Mouse (Mus musculus) stomach, postnatal 0 days (tissue): ENCODE results near the gene Igfbp5.

ENCODE experiments used
- CTCF ChIP-seq: IDR thresholded peaks from 2 replicates; pipeline ENCODE4 v1.5.1; 2016; ENCODE audit warnings: antibody characterized with exemption, low read depth, mild to moderate bottlenecking, moderate library complexity
- EP300 ChIP-seq: optimal IDR thresholded peaks from 2 replicates; pipeline ENCODE3; 2016; ENCODE audit warnings: antibody characterized with exemption

DNA sequence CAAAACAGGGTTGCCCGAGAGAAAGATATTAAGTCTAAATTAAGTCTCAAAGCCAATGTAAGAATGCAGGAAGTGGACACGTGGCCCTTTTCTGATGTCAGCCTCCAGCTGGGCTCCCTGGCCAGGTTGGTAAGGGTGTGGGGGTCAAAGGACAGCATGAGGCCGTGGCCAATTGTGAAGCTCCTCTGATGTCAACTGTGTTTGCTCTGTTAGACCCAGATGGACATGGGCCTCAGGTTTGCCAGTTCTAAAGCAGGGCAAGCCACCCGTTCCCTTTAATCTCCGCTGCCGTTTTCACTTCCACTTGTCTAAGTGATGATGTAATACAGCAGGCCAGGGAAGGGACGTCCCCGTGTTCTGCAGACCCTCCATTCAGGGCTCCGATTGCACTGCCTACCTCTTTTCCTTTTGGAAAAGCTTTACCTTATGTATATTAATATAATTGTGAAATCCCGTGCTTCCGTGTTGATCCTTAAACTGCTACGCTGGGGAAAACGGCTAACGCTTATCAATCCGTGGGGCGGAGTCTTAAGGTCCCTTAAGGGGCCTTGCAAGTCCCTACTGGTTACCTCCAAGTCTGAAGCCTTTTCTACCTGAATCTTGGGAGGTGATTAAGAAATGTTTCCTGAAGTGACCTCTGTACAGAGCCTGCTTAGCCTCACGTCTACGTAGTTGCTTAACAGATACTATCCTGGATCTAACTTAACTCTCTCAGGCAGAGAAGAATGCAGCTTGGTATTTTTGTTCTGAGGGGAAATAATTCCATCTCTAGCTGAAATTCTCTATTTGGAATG, 31.8 kb downstream of the Igfbp5 start:
- TF ChIP-seq CTCF (no peak), EP300 (no peak)
